Mouse (Mus musculus) Patski (cell line): ENCODE data around the gene Ttll8. TPM values are rescaled to one million over a fixed set of nuclear protein-coding genes. Genes with fewer than 3 reads are reported as not detected.

Source experiments
- ATAC-seq: fragments of 100-300 bp; one replicate; pipeline ENCODE4 v1.8.0; 2021
- CTCF ChIA-PET: fragments of 350-600 bp; sonication (Branson Sonifier 250); formaldehyde crosslinking; loops from one replicate; lab custom pipeline; 2022; ENCODE audit warnings: inconsistent platforms; lab: Charles Lee
- POLR2A ChIA-PET: fragments of 350-600 bp; sonication (Branson Sonifier 250); formaldehyde crosslinking; loops from one replicate; lab custom pipeline; 2022; ENCODE audit warnings: antibody characterized with exemption, inconsistent platforms; lab: Charles Lee
- DNase-seq: peaks from one replicate; pipeline ENCODE4 v3.0.0-alpha.2; 2011; ENCODE audit warnings: low read depth, low spot score
- H3K27me3 ChIP-seq: fragments of 371-371 bp; one replicate; pipeline ENCODE4 v1.5.1; 2021
- CTCF ChIP-seq: fragments of 100-300 bp; IDR thresholded peaks from one replicate; pipeline ENCODE4 v1.5.1; 2021
- in situ Hi-C: fragments of 300-500 bp; cut with MboI; formaldehyde crosslinking; loops from 3 replicates; pipeline ENCODE4 v1.11.1; 2018; ENCODE audit warnings: low pct_unique_long_range_greater_than_20kb, mixed read lengths
- polyA plus RNA-seq: library from polyadenylated mRNA; unstranded; gene quantifications from one replicate; pipeline ENCODE4 v1.2.3, GENCODE M21; 2021

Ttll8 gene
- polyA plus RNA-seq, 1 experiment from 2014 or later, result 0.03 TPM

DNA sequence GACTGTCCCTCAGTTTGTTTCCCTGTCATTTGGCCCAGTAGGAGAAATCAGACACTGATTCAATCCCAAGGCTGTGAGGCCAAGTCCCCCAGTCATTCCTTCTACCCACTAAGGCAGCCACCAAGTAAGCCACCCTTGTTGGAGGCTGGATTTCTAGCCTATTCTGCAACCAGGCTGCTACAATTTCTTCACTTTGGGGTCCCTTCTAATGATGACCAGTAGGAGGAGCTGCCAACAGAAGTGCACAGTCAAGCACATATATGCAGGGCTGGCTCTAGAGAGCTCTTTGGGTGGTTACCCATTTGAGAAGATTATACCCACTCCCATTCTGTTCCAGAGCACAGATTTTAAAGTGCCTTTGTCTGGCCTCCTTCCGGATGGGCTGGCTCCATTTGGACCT lies 51.1 kb downstream of the Ttll8 start:
- ChIA-PET CTCF (no interaction called here), POLR2A (no interaction called here)
- DNase-seq (no peak), ATAC-seq (no peak)
- TF ChIP-seq CTCF, result no peak
- peaks cover 13% of the 10 kb centered on the region for H3K27me3 ChIP-seq
- in situ Hi-C loops, result no loop called here

DNA sequence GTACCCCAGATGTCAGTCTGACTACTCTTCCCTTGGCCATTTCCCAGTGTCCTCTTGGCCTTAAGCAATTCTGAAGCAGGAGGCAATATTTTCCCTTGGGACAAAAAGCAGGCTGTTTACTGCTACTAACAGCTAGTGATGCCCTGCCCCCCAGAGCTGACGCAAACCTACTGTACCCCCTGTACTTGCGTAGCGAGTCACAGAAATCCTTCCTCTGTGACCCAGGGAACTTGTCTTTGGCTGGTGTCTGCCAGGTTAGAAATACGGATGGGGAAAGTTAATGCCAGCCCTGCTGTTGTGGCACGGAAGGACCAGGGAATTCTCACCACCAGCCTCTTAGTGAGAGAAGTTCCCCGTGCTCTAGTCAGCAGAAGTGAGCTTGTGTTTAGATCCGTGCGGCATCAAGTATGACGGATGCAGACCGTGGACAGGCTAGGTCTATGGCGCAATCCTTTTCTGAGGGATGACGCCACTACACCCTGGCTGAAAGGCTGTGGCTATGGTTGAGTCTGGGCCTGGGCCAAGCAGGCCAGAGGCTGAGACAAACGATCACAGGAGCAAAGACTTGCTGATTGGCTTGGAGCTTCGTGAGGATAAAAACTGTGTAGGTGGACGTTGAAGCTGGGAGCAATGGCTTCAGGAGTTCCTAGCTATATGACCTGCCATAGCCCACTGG lies 51.9 kb downstream of the Ttll8 start:
- DNase-seq, result no peak
- CTCF ChIA-PET, result no interaction called here
- in situ Hi-C loops, result no loop called here
- peaks cover 16% of the 10 kb centered on the region for H3K27me3 ChIP-seq
- TF ChIP-seq CTCF, result no peak
- ATAC-seq, result no peak
- POLR2A ChIA-PET, result no interaction called here

GRCm38 (mm10) chr15:88896341-88896980 lies 57.8 kb downstream of the Ttll8 start:
- peaks cover 17% of the 10 kb centered on the region for H3K27me3 ChIP-seq
- DNase-seq (no peak), ATAC-seq (no peak)
- CTCF ChIA-PET, result no interaction called here
- in situ Hi-C loops, result no loop called here
- POLR2A ChIA-PET, result no interaction called here
- no peak for TF ChIP-seq CTCF

DNA sequence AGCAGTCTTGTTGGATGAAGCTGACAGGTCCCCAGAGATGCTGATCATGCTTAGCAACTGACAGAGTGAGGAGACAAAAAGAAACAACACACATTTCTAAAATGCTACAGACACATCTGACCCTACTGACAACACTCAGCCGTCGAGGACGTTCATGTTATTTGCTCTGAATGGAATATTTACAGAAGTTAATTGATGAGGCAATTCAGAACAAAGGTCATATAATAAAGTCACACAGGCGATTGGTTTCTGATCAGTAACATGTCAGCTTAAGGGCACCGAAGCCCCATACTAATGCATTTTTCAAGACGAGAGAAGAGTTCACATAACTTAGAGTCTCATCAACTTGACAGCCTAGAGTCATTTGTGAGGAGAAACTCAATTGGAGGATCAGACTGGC lies 58.3 kb downstream of the Ttll8 start:
- CTCF ChIA-PET, result no interaction called here
- TF ChIP-seq CTCF, result no peak
- POLR2A ChIA-PET, result no interaction called here
- no peak for ATAC-seq
- in situ Hi-C loops, result no loop called here
- H3K27me3 ChIP-seq, result peaks cover 17% of the 10 kb centered on the region
- DNase-seq, result no peak

- POLR2A ChIA-PET, result no interaction called here
- peaks cover 19% of the 10 kb centered on the region for H3K27me3 ChIP-seq
- in situ Hi-C loops, result no loop called here
- no peak for DNase-seq
- ATAC-seq, result no peak
- CTCF ChIA-PET, result no interaction called here
- TF ChIP-seq CTCF, result no peak
Measured at GRCm38 (mm10) chr15:88895119-88895518, 59.1 kb downstream of the Ttll8 start.

GRCm38 (mm10) chr15:88892876-88893275 lies 61.3 kb downstream of the Ttll8 start:
- CTCF ChIA-PET, result interaction anchor here (1.2 kb wide), 1 partner anchor 17 kb away, joined by 6 read pairs; no protein-coding TSS in a partner anchor
- TF ChIP-seq CTCF, result no peak
- DNase-seq (no peak), ATAC-seq (no peak)
- peaks cover 14% of the 10 kb centered on the region for H3K27me3 ChIP-seq
- in situ Hi-C loops, result no loop called here
- POLR2A ChIA-PET, result no interaction called here

GRCm38 (mm10) chr15:88892252-88892651 lies 62.0 kb downstream of the Ttll8 start:
- DNase-seq (no peak), ATAC-seq (no peak)
- ChIA-PET POLR2A (no interaction called here), CTCF (interaction anchor here (1.2 kb wide), 1 partner anchor 16 kb away, joined by 6 read pairs; no protein-coding TSS in a partner anchor)
- TF ChIP-seq CTCF, result no peak
- in situ Hi-C loops, result no loop called here
- H3K27me3 ChIP-seq, result peaks cover 12% of the 10 kb centered on the region

DNA sequence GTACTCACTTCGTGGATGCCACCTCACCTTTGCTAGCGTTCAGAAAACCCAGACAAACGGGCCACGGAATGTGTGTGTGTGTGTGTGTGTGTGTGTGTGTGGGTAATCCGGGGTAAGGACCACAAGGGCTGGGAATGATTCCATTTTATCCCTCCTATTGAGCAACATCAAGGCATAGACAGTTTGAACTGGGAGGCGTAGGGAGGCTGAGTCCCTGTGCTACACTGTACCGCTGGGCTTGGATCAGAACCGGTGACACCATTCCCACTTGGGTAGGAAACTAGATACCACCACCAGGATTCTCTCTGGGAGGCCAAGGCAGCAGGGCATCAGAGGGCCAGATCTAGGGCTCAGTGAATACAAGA lies 62.6 kb downstream of the Ttll8 start:
- POLR2A ChIA-PET, result no interaction called here
- TF ChIP-seq CTCF, result no peak
- ATAC-seq, result no peak
- no peak for DNase-seq
- H3K27me3 ChIP-seq, result peaks cover 12% of the 10 kb centered on the region
- CTCF ChIA-PET, result no interaction called here
- in situ Hi-C loops, result no loop called here

GRCm38 (mm10) chr15:88890751-88891675 lies 63.2 kb downstream of the Ttll8 start:
- TF ChIP-seq CTCF, result no peak
- in situ Hi-C loops, result no loop called here
- ChIA-PET CTCF (no interaction called here), POLR2A (no interaction called here)
- peak; percentile 45 for ATAC-seq
- no peak for DNase-seq
- peaks cover 12% of the 10 kb centered on the region for H3K27me3 ChIP-seq

GRCm38 (mm10) chr15:88889994-88890393 lies 64.2 kb downstream of the Ttll8 start:
- POLR2A ChIA-PET, result interaction anchor here (0.7 kb wide), 1 partner anchor 32 kb away, joined by 3 read pairs; no protein-coding TSS in a partner anchor
- H3K27me3 ChIP-seq, result peaks cover 3% of the 10 kb centered on the region
- no peak for ATAC-seq
- in situ Hi-C loops, result no loop called here
- TF ChIP-seq CTCF, result no peak
- no peak for DNase-seq
- CTCF ChIA-PET, result interaction anchor here (1.2 kb wide), 1 partner anchor 13 kb away, joined by 3 read pairs; no protein-coding TSS in a partner anchor
